Mouse (Mus musculus): ENCODE data around the gene Mindy4. TPM values are rescaled to one million over a fixed set of nuclear protein-coding genes. Genes with fewer than 3 reads are reported as not detected.

The Mindy4 gene
- polyA plus RNA-seq, 1 experiment: 4.9 TPM

DNA sequence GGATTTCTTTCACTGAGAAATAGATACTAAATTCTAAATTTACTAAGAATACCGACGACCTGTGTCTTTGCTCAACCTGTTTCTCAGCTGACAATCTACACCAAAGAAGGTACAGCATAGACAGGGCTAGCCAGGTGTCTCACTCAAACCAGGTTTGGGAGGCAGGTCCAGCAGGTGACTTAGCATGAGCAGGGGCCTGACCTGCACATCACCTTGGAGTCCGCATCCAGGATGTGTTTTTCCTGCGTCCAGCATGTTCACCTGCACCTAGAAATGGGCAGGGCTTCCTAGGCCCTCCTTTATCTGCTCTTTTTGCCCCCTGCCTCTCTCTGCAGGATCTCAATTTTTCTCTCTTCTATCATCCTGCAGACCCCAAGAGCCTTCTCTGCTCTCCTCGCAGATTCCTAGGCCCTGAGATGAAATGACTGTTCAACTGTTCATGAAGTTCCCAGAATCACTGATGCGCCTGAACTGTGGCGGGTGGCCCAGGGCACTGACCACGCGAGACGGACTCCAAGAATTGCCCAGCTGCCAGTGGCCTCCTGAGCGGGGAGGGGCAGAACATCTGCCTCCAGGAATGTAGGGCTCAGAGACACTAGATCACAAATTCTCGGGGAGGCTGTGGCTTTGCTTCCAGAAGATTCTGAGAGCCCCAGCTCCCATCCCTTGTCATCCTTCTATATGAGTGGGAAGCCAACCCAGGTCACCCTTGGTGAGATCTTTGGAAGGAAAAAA is 150.7 kb downstream of the Mindy4 start:
- no peak overlapping the region for H3K4me3 ChIP-seq (replicated peaks; ENCODE audit: insufficient read depth, low read depth, low read length)
- no peak overlapping the region for H3K27ac ChIP-seq (ENCODE audit: insufficient read depth, low read length)
- H3K4me1 ChIP-seq (ENCODE audit: control insufficient read depth, insufficient read depth, low read length): no peaks in the 10 kb centered on the region
- TF ChIP-seq CTCF (IDR thresholded peaks at IDR 0.05; ENCODE audit: borderline replicate concordance, insufficient read depth, low read depth, low read length) (no peak), POLR2A (IDR thresholded peaks at IDR 0.05; ENCODE audit: borderline replicate concordance, insufficient read depth, low read length) (no peak)
- 81% methylated on average over 12 of the region's 12 CpGs for WGBS
- H3K27me3 ChIP-seq (ENCODE audit: control insufficient read depth, insufficient read depth, low read length): no peaks in the 10 kb centered on the region
- no peak for DNase-seq

DNA sequence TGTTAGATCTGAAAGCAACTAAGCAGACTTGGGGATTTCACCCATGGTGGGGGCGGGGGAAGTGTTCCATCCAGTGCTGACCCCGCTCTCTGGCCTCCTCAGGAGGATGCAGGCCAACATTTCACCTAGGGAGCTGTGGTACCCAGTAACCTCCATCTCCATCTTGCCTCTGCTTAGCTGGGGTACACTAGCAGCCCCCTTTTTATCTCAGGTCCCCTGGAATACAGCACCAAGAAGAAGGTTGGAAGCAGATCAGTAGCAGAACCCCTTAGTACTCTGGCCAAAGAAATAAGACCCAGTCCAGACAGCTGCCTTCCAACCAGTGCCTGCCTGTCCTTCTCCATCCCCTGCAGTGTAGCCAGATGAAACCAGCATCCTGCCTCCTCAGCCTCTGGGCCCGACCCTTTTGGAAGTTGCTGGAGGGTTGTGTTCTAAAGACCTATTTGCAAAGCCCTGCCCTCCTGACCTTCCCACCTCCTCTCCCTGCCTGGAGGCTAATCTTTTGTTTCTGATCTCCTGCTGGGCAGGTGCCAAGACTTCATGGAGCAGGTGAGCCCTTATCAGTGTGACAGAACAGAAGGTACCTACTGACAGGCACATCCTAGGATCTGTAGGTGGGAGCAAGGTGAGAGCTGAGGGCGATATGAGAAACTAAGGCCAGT is 151.4 kb downstream of the Mindy4 start:
- Histone ChIP-seq H3K4me3 (replicated peaks; ENCODE audit: insufficient read depth, low read depth, low read length) (no peak overlapping the region), H3K4me1 (ENCODE audit: control insufficient read depth, insufficient read depth, low read length) (no peaks in the 10 kb centered on the region), H3K27ac (ENCODE audit: insufficient read depth, low read length) (no peak overlapping the region), H3K27me3 (ENCODE audit: control insufficient read depth, insufficient read depth, low read length) (no peaks in the 10 kb centered on the region)
- TF ChIP-seq CTCF (IDR thresholded peaks at IDR 0.05; ENCODE audit: borderline replicate concordance, insufficient read depth, low read depth, low read length): no peak
- no peak for TF ChIP-seq POLR2A (IDR thresholded peaks at IDR 0.05; ENCODE audit: borderline replicate concordance, insufficient read depth, low read length)
- no peak for DNase-seq
- 79% methylated on average over 4 of the region's 4 CpGs for WGBS

DNA sequence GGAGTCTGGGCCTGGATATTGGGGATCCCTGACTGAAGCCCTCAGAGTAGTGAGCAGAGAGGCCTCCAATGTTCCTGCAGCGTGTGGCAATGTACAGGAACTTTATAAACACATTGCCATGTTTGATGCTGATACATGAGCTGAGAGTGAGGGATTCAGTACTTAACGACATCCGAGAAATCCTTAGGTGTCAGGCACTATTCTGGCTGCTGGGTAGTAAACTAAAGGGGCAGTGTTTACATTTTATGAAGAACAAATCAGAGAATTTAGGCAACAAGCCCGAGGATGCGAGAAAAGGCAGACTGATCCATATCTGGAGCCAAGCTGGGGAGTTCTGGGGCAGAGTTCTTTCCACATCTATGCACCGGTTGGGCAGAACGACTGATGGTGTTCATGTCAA is 152.4 kb downstream of the Mindy4 start:
- 88% methylated on average over 7 of the region's 7 CpGs for WGBS
- DNase-seq: no peak
- no peak overlapping the region for H3K4me3 ChIP-seq (replicated peaks; ENCODE audit: insufficient read depth, low read depth, low read length)

GRCm38 (mm10) chr6:55356017-55356703 is 153.0 kb downstream of the Mindy4 start:
- no peak for TF ChIP-seq POLR2A (IDR thresholded peaks at IDR 0.05; ENCODE audit: borderline replicate concordance, insufficient read depth, low read length)
- no peak for TF ChIP-seq CTCF (IDR thresholded peaks at IDR 0.05; ENCODE audit: borderline replicate concordance, insufficient read depth, low read depth, low read length)
- H3K27me3 ChIP-seq (ENCODE audit: control insufficient read depth, insufficient read depth, low read length): no peaks in the 10 kb centered on the region
- no peak for DNase-seq
- H3K4me3 ChIP-seq (replicated peaks; ENCODE audit: insufficient read depth, low read depth, low read length): no peak overlapping the region
- 65% methylated on average over 5 of the region's 5 CpGs for WGBS
- H3K27ac ChIP-seq (ENCODE audit: insufficient read depth, low read length): no peak overlapping the region
- no peaks in the 10 kb centered on the region for H3K4me1 ChIP-seq (ENCODE audit: control insufficient read depth, insufficient read depth, low read length)

More for the DNA sequence above, 152.4 kb downstream of the Mindy4 start:
- TF ChIP-seq POLR2A (IDR thresholded peaks at IDR 0.05; ENCODE audit: borderline replicate concordance, insufficient read depth, low read length): no peak
- TF ChIP-seq CTCF (IDR thresholded peaks at IDR 0.05; ENCODE audit: borderline replicate concordance, insufficient read depth, low read depth, low read length): no peak
- Histone ChIP-seq H3K27me3 (ENCODE audit: control insufficient read depth, insufficient read depth, low read length) (no peaks in the 10 kb centered on the region), H3K4me1 (ENCODE audit: control insufficient read depth, insufficient read depth, low read length) (no peaks in the 10 kb centered on the region), H3K27ac (ENCODE audit: insufficient read depth, low read length) (no peak overlapping the region)

GRCm38 (mm10) chr6:55356976-55357635 is 153.9 kb downstream of the Mindy4 start:
- WGBS: 41% methylated on average over 5 of the region's 5 CpGs
- no peak overlapping the region for H3K4me3 ChIP-seq (replicated peaks; ENCODE audit: insufficient read depth, low read depth, low read length)
- H3K27ac ChIP-seq (ENCODE audit: insufficient read depth, low read length): no peak overlapping the region
- H3K27me3 ChIP-seq (ENCODE audit: control insufficient read depth, insufficient read depth, low read length): no peaks in the 10 kb centered on the region
- TF ChIP-seq CTCF (IDR thresholded peaks at IDR 0.05; ENCODE audit: borderline replicate concordance, insufficient read depth, low read depth, low read length): no peak
- no peak for TF ChIP-seq POLR2A (IDR thresholded peaks at IDR 0.05; ENCODE audit: borderline replicate concordance, insufficient read depth, low read length)
- no peak for DNase-seq
- no peaks in the 10 kb centered on the region for H3K4me1 ChIP-seq (ENCODE audit: control insufficient read depth, insufficient read depth, low read length)

DNA sequence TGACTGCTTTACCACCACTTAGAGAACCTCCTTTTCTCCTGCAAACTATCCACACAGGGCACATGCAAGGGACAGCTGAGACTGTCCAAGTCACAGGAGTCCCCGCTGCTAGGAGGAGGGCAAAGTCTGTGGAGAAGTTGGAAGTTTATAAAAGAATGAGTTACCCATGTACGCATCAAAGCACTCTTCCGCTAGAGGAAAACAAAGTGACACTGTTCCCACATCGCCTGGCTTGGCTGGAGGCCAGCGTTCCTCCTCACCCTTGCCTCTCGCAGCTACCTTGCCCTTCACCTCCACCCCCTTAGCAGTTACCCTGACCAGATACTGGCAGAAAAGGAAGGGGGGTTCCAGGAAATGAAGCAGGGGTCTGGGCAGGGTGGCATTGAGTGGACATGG is 154.5 kb downstream of the Mindy4 start:
- Histone ChIP-seq H3K27ac (ENCODE audit: insufficient read depth, low read length) (no peak overlapping the region), H3K27me3 (ENCODE audit: control insufficient read depth, insufficient read depth, low read length) (no peaks in the 10 kb centered on the region), H3K4me3 (replicated peaks; ENCODE audit: insufficient read depth, low read depth, low read length) (no peak overlapping the region), H3K4me1 (ENCODE audit: control insufficient read depth, insufficient read depth, low read length) (no peaks in the 10 kb centered on the region)
- WGBS: 36% methylated on average over 6 of the region's 6 CpGs
- DNase-seq: no peak
- TF ChIP-seq POLR2A (IDR thresholded peaks at IDR 0.05; ENCODE audit: borderline replicate concordance, insufficient read depth, low read length) (no peak), CTCF (IDR thresholded peaks at IDR 0.05; ENCODE audit: borderline replicate concordance, insufficient read depth, low read depth, low read length) (no peak)

DNA sequence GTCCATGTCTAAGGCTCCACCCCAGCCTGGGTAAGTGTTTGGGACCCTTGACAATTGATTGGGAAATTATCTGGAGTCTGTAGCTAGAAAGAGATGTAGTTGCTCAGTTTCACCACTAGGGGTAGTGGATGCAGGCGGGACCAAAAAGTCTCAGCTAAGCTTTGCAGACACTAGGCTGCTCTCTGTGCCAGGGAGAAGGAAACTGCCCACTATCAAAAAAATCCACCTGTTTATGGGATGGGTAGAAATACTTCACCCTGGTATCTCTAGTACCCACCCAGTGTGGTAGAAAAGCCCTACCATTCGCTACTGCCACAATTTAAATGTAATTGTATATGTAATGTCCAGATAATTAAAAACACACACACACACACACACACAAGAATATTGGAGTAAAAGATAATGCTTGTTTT is 155.6 kb downstream of the Mindy4 start:
- H3K27me3 ChIP-seq (ENCODE audit: control insufficient read depth, insufficient read depth, low read length): no peaks in the 10 kb centered on the region
- H3K4me3 ChIP-seq (replicated peaks; ENCODE audit: insufficient read depth, low read depth, low read length): no peak overlapping the region
- no peak overlapping the region for H3K27ac ChIP-seq (ENCODE audit: insufficient read depth, low read length)
- 35% methylated on average over 2 of the region's 2 CpGs for WGBS
- TF ChIP-seq POLR2A (IDR thresholded peaks at IDR 0.05; ENCODE audit: borderline replicate concordance, insufficient read depth, low read length) (no peak), CTCF (IDR thresholded peaks at IDR 0.05; ENCODE audit: borderline replicate concordance, insufficient read depth, low read depth, low read length) (peak; percentile 65; the same call in 1 of the 2 replicates)
- DNase-seq: peak in 1 of 2 experiments; percentile 6
- no peaks in the 10 kb centered on the region for H3K4me1 ChIP-seq (ENCODE audit: control insufficient read depth, insufficient read depth, low read length)
